Mouse (Mus musculus) MEL (cell line): ENCODE measurements at regions not wholly inside any gene's neighbourhood (a gene's known extent, or its start where the extent isn't known, plus 50 kb on each side); places are given as distances from the start of the nearest gene placed in this dataset.

Experiments
- DNase-seq: peaks from one replicate; pipeline ENCODE4 v3.0.0; 2011; ENCODE audit warnings: low read depth, low spot score
- H3K27ac ChIP-seq: 2 replicates; pipeline ENCODE4 v1.5.1; 2012; ENCODE audit warnings: low read depth, mild to moderate bottlenecking, control low read depth, low read length, moderate library complexity; ENCODE audit not compliant: control insufficient read depth
- H3K27me3 ChIP-seq, 2 experiments: fragments of 150-350 bp in 1 of 2; sonication (generic) in 1 of 2; 2 replicates each; pipeline ENCODE4 v1.6.1; 2012; ENCODE audit warnings: low read length in 2 of 2, mild to moderate bottlenecking in 2 of 2, improper control_type of control experiment in 1 of 2, moderate library complexity in 1 of 2; ENCODE audit not compliant: insufficient read depth in 2 of 2, control insufficient read depth in 1 of 2
- H3K36me3 ChIP-seq, 2 experiments: 2 replicates each; pipeline ENCODE4 v1.6.1; 2012 to 2014; ENCODE audit warnings: low read length in 2 of 2, improper control_type of control experiment in 1 of 2, inconsistent platforms in 1 of 2, mild to moderate bottlenecking in 1 of 2; ENCODE audit not compliant: insufficient read depth in 2 of 2, control insufficient read depth in 1 of 2
- H3K4me1 ChIP-seq, 2 experiments: fragments of 150-350 bp in 1 of 2; sonication (generic) in 1 of 2; 2 replicates each; pipeline ENCODE4 v1.6.1; 2012; ENCODE audit warnings: low read length in 2 of 2, improper control_type of control experiment in 1 of 2, mild to moderate bottlenecking in 1 of 2; ENCODE audit not compliant: insufficient read depth in 2 of 2, control insufficient read depth in 1 of 2
- H3K4me3 ChIP-seq, 2 experiments: fragments of 150-350 bp in 1 of 2; sonication (generic) in 1 of 2; 2 replicates each; pipeline ENCODE4 v1.5.1; 2012; ENCODE audit warnings: low read depth in 2 of 2, low read length in 2 of 2, mild to moderate bottlenecking in 2 of 2, moderate library complexity in 2 of 2, control low read depth in 1 of 2, improper control_type of control experiment in 1 of 2; ENCODE audit not compliant: control insufficient read depth in 1 of 2, insufficient read depth in 1 of 2
- H3K79me2 ChIP-seq: 2 replicates; pipeline ENCODE4 v1.6.1; 2012; ENCODE audit warnings: mild to moderate bottlenecking, low read length, moderate library complexity; ENCODE audit not compliant: control insufficient read depth, poor library complexity, insufficient read depth
- H3K9ac ChIP-seq: 2 replicates; pipeline ENCODE4 v1.6.1; 2012; ENCODE audit warnings: low read depth, mild to moderate bottlenecking, control low read depth, low read length, moderate library complexity; ENCODE audit not compliant: control insufficient read depth, poor library complexity, severe bottlenecking
- H3K9me3 ChIP-seq: fragments of 150-350 bp; sonication (generic); replicated peaks from 2 replicates; pipeline ENCODE4 v1.6.1; 2012; ENCODE audit warnings: mild to moderate bottlenecking, low read length, improper control_type of control experiment, moderate library complexity; ENCODE audit not compliant: insufficient read depth
- CHD1 ChIP-seq: IDR thresholded peaks from 2 replicates; pipeline ENCODE4 v1.6.1; 2012; ENCODE audit warnings: low read depth, mild to moderate bottlenecking, inconsistent platforms, low read length, improper control_type of control experiment
- CTCF ChIP-seq, 3 experiments: IDR thresholded peaks in 2 of 3; conservative IDR thresholded peaks in 1 of 3; 2 replicates each; pipeline ENCODE4 v1.5.1; 2011 to 2012; ENCODE audit warnings: low read length in 3 of 3, low read depth in 2 of 3, mild to moderate bottlenecking in 2 of 3, improper control_type of control experiment in 1 of 3, inconsistent platforms in 1 of 3, mixed read lengths in 1 of 3, moderate library complexity in 1 of 3; ENCODE audit not compliant: control insufficient read depth in 1 of 3, insufficient read depth in 1 of 3, poor library complexity in 1 of 3, severe bottlenecking in 1 of 3
- ELF1 ChIP-seq: IDR thresholded peaks from 2 replicates; pipeline ENCODE4 v1.6.1; 2014; ENCODE audit warnings: low read depth, mild to moderate bottlenecking, inconsistent platforms, low read length, improper control_type of control experiment, moderate library complexity
- GABPA ChIP-seq: IDR thresholded peaks from 2 replicates; pipeline ENCODE4 v1.6.1; 2012; ENCODE audit warnings: low read depth, mild to moderate bottlenecking, inconsistent platforms, low read length, improper control_type of control experiment, moderate library complexity
- HCFC1 ChIP-seq: IDR thresholded peaks from 2 replicates; pipeline ENCODE4 v1.6.1; 2012; ENCODE audit warnings: low read depth, mild to moderate bottlenecking, inconsistent platforms, low read length, improper control_type of control experiment, moderate library complexity
- JUND ChIP-seq: IDR thresholded peaks from 2 replicates; pipeline ENCODE4 v1.6.1; 2011; ENCODE audit warnings: low read depth, mild to moderate bottlenecking, improper control_type of control experiment, low read length
- KAT2A ChIP-seq: conservative IDR thresholded peaks from 2 replicates; pipeline ENCODE4 v1.6.1; 2012; ENCODE audit warnings: low read depth, low read length, improper control_type of control experiment, inconsistent platforms
- MAFK ChIP-seq: IDR thresholded peaks from 2 replicates; pipeline ENCODE4 v1.6.1; 2011; ENCODE audit warnings: low read depth, mild to moderate bottlenecking, low read length, improper control_type of control experiment, borderline replicate concordance
- MEF2A ChIP-seq: IDR thresholded peaks from 2 replicates; pipeline ENCODE4 v1.6.1; 2014; ENCODE audit warnings: low read depth, mild to moderate bottlenecking, inconsistent platforms, low read length, improper control_type of control experiment; ENCODE audit not compliant: poor library complexity, insufficient replicate concordance, severe bottlenecking; ENCODE audit errors: extremely low read depth
- MYC ChIP-seq: IDR thresholded peaks from 2 replicates; pipeline ENCODE4 v1.6.1; 2011; ENCODE audit warnings: low read depth, mild to moderate bottlenecking, low read length, improper control_type of control experiment, moderate library complexity
- POLR2AphosphoS5 ChIP-seq: IDR thresholded peaks from 2 replicates; pipeline ENCODE4 v1.6.1; 2012; ENCODE audit warnings: low read depth, borderline replicate concordance, mild to moderate bottlenecking, inconsistent platforms, low read length, moderate library complexity, mixed read lengths
- RCOR1 ChIP-seq: IDR thresholded peaks from 2 replicates; pipeline ENCODE4 v1.6.1; 2012; ENCODE audit warnings: low read depth, mild to moderate bottlenecking, inconsistent platforms, low read length, improper control_type of control experiment
- TAL1 ChIP-seq: IDR thresholded peaks from 2 replicates; pipeline ENCODE4 v1.6.1; 2012; ENCODE audit warnings: mild to moderate bottlenecking, inconsistent platforms, low read length, moderate library complexity, mixed read lengths
- TBP ChIP-seq: IDR thresholded peaks from 2 replicates; pipeline ENCODE4 v1.8.0; 2011; ENCODE audit warnings: low read depth, low read length, improper control_type of control experiment
- TCF12 ChIP-seq: IDR thresholded peaks from 2 replicates; pipeline ENCODE4 v1.6.1; 2014; ENCODE audit warnings: low read depth, mild to moderate bottlenecking, inconsistent platforms, low read length, improper control_type of control experiment, moderate library complexity
- UBTF ChIP-seq: IDR thresholded peaks from 2 replicates; pipeline ENCODE4 v1.6.1; 2012; ENCODE audit warnings: low read depth, mild to moderate bottlenecking, inconsistent platforms, low read length, improper control_type of control experiment, moderate library complexity, borderline replicate concordance; ENCODE audit not compliant: insufficient read depth
- USF1 ChIP-seq: IDR thresholded peaks from 2 replicates; pipeline ENCODE4 v1.6.1; 2014; ENCODE audit warnings: low read depth, mild to moderate bottlenecking, inconsistent platforms, low read length, improper control_type of control experiment, moderate library complexity
- USF2 ChIP-seq, 2 experiments: IDR thresholded peaks; 2 replicates each; pipeline ENCODE4 v1.6.1; 2011 to 2012; ENCODE audit warnings: improper control_type of control experiment in 2 of 2, low read length in 2 of 2, borderline replicate concordance in 1 of 2, inconsistent platforms in 1 of 2, low read depth in 1 of 2, mild to moderate bottlenecking in 1 of 2; ENCODE audit not compliant: insufficient read depth in 1 of 2
- ZC3H11A ChIP-seq: IDR thresholded peaks from 2 replicates; pipeline ENCODE4 v1.6.1; 2012; ENCODE audit warnings: low read depth, mild to moderate bottlenecking, inconsistent platforms, low read length, improper control_type of control experiment
- ZKSCAN1 ChIP-seq: IDR thresholded peaks from 2 replicates; pipeline ENCODE4 v1.6.1; 2012; ENCODE audit warnings: low read depth, mild to moderate bottlenecking, inconsistent platforms, low read length, improper control_type of control experiment, moderate library complexity
- ZMIZ1 ChIP-seq: IDR thresholded peaks from 2 replicates; pipeline ENCODE4 v1.6.1; 2012; ENCODE audit warnings: low read depth, mild to moderate bottlenecking, inconsistent platforms, low read length, improper control_type of control experiment, moderate library complexity
- ZNF384 ChIP-seq: IDR thresholded peaks from 2 replicates; pipeline ENCODE4 v1.6.1; 2012; ENCODE audit warnings: low read depth, mild to moderate bottlenecking, inconsistent platforms, low read length, improper control_type of control experiment

DNA sequence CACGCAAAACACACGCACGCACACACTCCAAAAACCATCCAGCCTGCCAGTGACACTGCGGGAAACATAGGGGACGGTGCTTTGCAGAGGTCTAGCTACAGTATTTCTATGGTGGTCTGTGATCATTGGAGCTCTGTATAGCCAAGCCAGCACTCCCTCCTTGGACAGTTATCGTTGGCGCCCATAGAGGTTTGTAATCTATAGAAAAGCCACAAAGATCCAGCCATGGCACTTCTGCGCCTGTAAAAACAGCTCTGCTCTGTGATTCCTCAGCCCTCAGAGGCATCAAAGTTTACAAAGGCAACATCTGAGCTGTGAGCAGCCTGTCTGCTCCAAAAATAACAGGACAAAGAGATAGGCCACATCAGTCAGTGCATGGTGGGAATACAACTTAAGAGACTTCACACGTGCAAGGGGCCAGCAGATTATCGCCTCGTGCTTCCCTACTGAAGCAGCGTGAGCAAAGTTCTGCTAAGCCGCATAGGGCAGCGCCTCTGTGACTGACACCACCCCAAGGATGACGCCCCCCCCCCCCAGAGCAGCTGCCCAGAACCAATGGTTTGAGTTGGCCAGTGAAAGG is 194.7 kb downstream of the Ackr3 start:
- Histone ChIP-seq H3K27ac (no peak overlapping the region), H3K9me3 (no peaks in the 10 kb centered on the region), H3K36me3 (no peaks in the 10 kb centered on the region), H3K79me2 (no peaks in the 10 kb centered on the region), H3K4me3 (no peak overlapping the region), H3K4me1 (no peaks in the 10 kb centered on the region), H3K27me3 (no peaks in the 10 kb centered on the region), H3K9ac (no peak overlapping the region)
- TF ChIP-seq ELF1 (no peak), TAL1 (no peak), MYC (no peak), ZC3H11A (no peak), USF1 (no peak), ZMIZ1 (no peak), ZNF384 (no peak), TBP (no peak)
- no peak for DNase-seq

DNA sequence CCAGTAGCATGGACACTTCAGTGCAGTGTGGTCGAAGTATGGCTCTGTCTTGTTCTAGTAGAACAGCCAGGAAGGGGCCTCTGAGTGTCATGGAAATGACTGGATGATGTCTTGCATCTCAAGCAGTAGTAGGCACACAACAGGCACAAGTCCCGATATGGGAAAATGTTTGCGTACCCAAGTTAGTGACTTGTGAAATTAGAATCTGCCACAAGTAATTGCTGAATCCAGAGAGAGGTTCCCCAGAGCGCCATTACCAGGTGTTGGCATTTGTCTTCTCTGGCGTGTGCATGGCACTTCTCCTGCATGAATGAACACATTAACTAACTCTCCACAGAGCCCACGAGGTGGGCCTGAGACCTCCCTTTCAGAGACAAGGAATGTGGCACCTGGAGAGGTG is 199.3 kb downstream of the Ackr3 start:
- H3K4me1 ChIP-seq, result no peaks in the 10 kb centered on the region
- TF ChIP-seq CTCF (IDR thresholded peaks at IDR 0.05 in 2 of 3, conservative IDR thresholded peaks at IDR 0.05 in 1 of 3; ENCODE audit: control insufficient read depth in 1 of 3, insufficient read depth in 1 of 3, low read depth in 2 of 3, low read length in 3 of 3, poor library complexity in 1 of 3, severe bottlenecking in 1 of 3) (no peak), RCOR1 (no peak), TAL1 (no peak)
- no peak overlapping the region for H3K9ac ChIP-seq
- H3K36me3 ChIP-seq, result no peaks in the 10 kb centered on the region
- DNase-seq, result no peak
- no peaks in the 10 kb centered on the region for H3K79me2 ChIP-seq
- no peak overlapping the region for H3K4me3 ChIP-seq
- H3K9me3 ChIP-seq, result no peaks in the 10 kb centered on the region
- no peak overlapping the region for H3K27ac ChIP-seq
- H3K27me3 ChIP-seq, result no peaks in the 10 kb centered on the region

DNA sequence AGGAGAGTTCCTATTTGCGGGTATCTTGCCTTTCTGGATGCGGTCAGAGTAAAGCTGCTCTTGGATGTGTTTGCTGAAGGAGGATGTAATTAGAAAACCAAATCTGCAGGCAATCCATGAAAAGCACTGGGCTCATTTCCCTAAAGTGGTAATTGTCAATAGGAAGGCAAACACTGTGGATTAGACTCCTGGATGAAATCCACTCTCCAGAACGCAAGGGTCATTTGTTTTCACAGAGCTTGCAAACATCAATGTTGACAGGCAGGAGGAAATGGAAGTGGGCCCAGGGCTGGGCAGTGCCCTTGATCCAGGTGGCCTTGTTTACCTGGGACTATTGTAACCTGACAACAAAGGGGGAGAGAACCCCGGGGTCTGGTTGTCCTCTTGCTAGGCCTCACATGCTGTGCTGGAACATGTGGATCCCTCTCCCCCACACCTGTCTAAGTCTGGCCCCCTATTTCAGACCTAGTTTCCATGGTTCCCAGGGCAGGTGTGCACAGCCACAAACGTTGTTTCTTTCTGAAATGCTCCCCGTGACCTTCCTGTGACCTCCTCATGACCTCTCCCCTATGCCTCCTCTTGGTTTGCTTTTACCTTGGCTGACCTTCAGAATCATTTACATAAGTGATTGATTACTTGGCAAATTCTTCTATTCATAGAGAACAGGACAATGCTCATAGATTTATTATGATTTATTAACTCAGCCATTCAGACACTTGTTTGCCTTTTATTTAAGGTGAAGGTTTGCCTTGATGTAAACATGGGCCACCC is 197.9 kb upstream of the Cops8 start:
- no peaks in the 10 kb centered on the region for H3K79me2 ChIP-seq
- H3K27ac ChIP-seq, result no peak overlapping the region
- no peak for DNase-seq
- no peaks in the 10 kb centered on the region for H3K9me3 ChIP-seq
- H3K36me3 ChIP-seq, result no peaks in the 10 kb centered on the region
- H3K4me1 ChIP-seq, result no peaks in the 10 kb centered on the region
- H3K27me3 ChIP-seq, result no peaks in the 10 kb centered on the region
- H3K9ac ChIP-seq, result no peak overlapping the region
- TF ChIP-seq USF2 (IDR thresholded peaks at IDR 0.05; ENCODE audit: borderline replicate concordance in 1 of 2, insufficient read depth in 1 of 2, low read depth in 1 of 2, low read length in 2 of 2) (no peak), JUND (no peak), MEF2A (no peak), CTCF (IDR thresholded peaks at IDR 0.05 in 2 of 3, conservative IDR thresholded peaks at IDR 0.05 in 1 of 3; ENCODE audit: control insufficient read depth in 1 of 3, insufficient read depth in 1 of 3, low read depth in 2 of 3, low read length in 3 of 3, poor library complexity in 1 of 3, severe bottlenecking in 1 of 3) (no peak), TBP (no peak), MAFK (no peak), KAT2A (no peak), ZKSCAN1 (no peak), CHD1 (no peak), RCOR1 (no peak), HCFC1 (no peak), UBTF (no peak), POLR2AphosphoS5 (no peak), GABPA (no peak), TCF12 (no peak), ZC3H11A (no peak), MYC (no peak)
- TF ChIP-seq, all 39 proteins: peak for 0
- H3K4me3 ChIP-seq, result no peak overlapping the region
